Mouse (Mus musculus) ES-E14 (cell line): ENCODE results near the gene She.

Experiments
- MAFK ChIP-seq: IDR thresholded peaks from 2 replicates; pipeline ENCODE4 v1.6.1; 2014; ENCODE audit warnings: mild to moderate bottlenecking, low read depth, low read length, inconsistent platforms; ENCODE audit not compliant: insufficient read depth
- ZNF384 ChIP-seq: IDR thresholded peaks from 2 replicates; pipeline ENCODE4 v1.6.1; 2012; ENCODE audit warnings: low read depth, low read length, inconsistent platforms

DNA sequence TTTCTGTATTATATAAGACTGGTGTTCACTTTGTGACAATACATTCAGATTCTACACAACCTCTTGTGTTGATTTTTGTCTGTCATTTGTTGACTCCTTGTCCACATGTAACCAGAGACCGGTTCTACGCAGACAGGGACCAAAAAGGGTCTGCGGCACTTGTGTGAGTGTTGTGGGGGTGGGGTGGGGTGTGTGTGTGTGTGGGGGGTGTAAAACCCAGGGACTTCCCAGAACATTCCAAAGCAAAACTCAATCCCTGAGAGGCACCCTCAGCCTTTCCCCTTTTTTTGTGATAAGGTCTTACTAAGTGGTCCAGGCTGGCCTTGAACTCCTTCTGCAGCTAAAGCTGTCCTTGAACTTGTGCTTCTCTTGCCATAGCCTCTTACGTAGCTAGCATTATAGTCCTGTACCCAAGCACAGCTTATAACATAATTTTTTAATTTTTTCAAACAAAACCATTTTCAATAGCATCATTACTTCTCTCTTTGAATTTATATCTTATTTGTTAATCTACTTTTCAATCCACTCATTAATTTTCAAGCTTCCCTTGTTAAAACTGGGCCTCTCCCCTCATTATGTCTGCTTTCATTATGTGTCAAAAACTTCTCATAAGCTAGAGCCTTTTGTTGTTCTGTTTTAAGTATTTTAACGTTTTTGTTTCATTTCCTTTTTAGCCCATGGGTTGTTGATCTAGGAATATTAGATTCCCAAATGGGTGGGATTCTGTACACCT, 30.2 kb upstream of the She start:
- TF ChIP-seq MAFK (no peak), ZNF384 (no peak)
